Mouse (Mus musculus) stomach, embryonic 16.5 days (tissue): ENCODE results near the gene Dnajc6. TPM values are rescaled to one million over a fixed set of nuclear protein-coding genes. Genes with fewer than 3 reads are reported as not detected.

Source experiments
- polyA plus RNA-seq: library from polyadenylated mRNA; unstranded; fragments of >200 nt; fragmentation: Nextera tagmentation; extraction: Ambion mirVana; gene quantifications from 2 replicates; pipeline ENCODE4 v1.2.1, GENCODE M21; 2015

Gene Dnajc6
- polyA plus RNA-seq, 1 experiment from 2014 or later, result 1.5 TPM

Other genes with a start within 250 kb of the Dnajc6 start
- 91.4 and 95.3 TPM in 2 replicates for gene Jak1, start 231.4 kb upstream of the Dnajc6 start, polyA plus RNA-seq
- gene Ak4, start 77.4 kb upstream of the Dnajc6 start, polyA plus RNA-seq, result 28.1 and 32.3 TPM in 2 replicates
- gene Leprot, start 151.1 kb downstream of the Dnajc6 start, polyA plus RNA-seq, result 94.9 and 100 TPM in 2 replicates
- gene Lepr, start 220.8 kb downstream of the Dnajc6 start, polyA plus RNA-seq, result 7.4 and 7.6 TPM in 2 replicates